Mouse (Mus musculus) hindbrain, postnatal 0 days (tissue): ENCODE results near the gene Ltb4r1. TPM values are rescaled to one million over a fixed set of nuclear protein-coding genes. Genes with fewer than 3 reads are reported as not detected.

Source experiments
- ATAC-seq: fragments of 200-750 bp; cut with Nextera tagmentation; 2 replicates; pipeline ENCODE4 v1.8.0; 2017; ENCODE audit warnings: mild to moderate bottlenecking, moderate TSS enrichment, moderate library complexity
- DNase-seq: peaks from one replicate; pipeline ENCODE4 v3.0.0-alpha.2; 2015; ENCODE audit warnings: low spot score
- H3K27ac ChIP-seq: fragments of 300-500 bp; sonication (generic); 2 replicates; pipeline ENCODE4 v1.5.1; 2014; ENCODE audit warnings: mild to moderate bottlenecking
- H3K27me3 ChIP-seq: fragments of 300-500 bp; sonication (generic); 2 replicates; pipeline ENCODE4 v1.6.1; 2014; ENCODE audit warnings: low read length, mixed read lengths; ENCODE audit not compliant: insufficient read depth
- H3K36me3 ChIP-seq: fragments of 300-500 bp; sonication (generic); 2 replicates; pipeline ENCODE4 v1.6.1; 2014; ENCODE audit warnings: low read length, mixed read lengths; ENCODE audit not compliant: insufficient read depth
- H3K4me1 ChIP-seq: fragments of 300-500 bp; sonication (generic); 2 replicates; pipeline ENCODE4 v1.6.1; 2014; ENCODE audit warnings: antibody characterized with exemption, low read length, mixed read lengths; ENCODE audit not compliant: insufficient read depth
- H3K4me2 ChIP-seq: fragments of 300-500 bp; sonication (generic); 2 replicates; pipeline ENCODE4 v1.6.1; 2014; ENCODE audit warnings: low read depth, mild to moderate bottlenecking, low read length, moderate library complexity, mixed read lengths
- H3K4me3 ChIP-seq: fragments of 300-500 bp; sonication (generic); 2 replicates; pipeline ENCODE4 v1.5.1; 2014; ENCODE audit warnings: low read length
- H3K9ac ChIP-seq: fragments of 300-500 bp; sonication (generic); replicated peaks from 2 replicates; pipeline ENCODE4 v1.6.1; 2014; ENCODE audit warnings: mild to moderate bottlenecking, low read length, moderate library complexity, mixed read lengths
- H3K9me3 ChIP-seq: fragments of 300-500 bp; sonication (generic); 2 replicates; pipeline ENCODE4 v1.6.1; 2016; ENCODE audit warnings: low read length, mixed read lengths
- CTCF ChIP-seq: IDR thresholded peaks from 2 replicates; pipeline ENCODE4 v1.5.1; 2016; ENCODE audit warnings: antibody characterized with exemption, control low read depth, low read depth
- WGBS: fragments of 180-500 bp; shearing (Covaris S2); extraction: QIAGEN DNeasy Blood & Tissue Kit; methylation state at CpG from one replicate; pipeline ENCODE4 v1.1.7; 2014; 5-methylcytosine and 5-hydroxymethylcytosine counted together
- polyA plus RNA-seq: library from polyadenylated mRNA; unstranded; fragments of >200 nt; fragmentation: Nextera tagmentation; extraction: Ambion mirVana; gene quantifications from 2 replicates; pipeline ENCODE4 v1.2.1, GENCODE M21; 2015
- total RNA-seq: library from RNA; depleted of rRNA; stranded (reverse); fragments of >200 nt; gene quantifications from 2 replicates; pipeline ENCODE4 v1.2.3, GENCODE M21; 2014; rRNA removed

Gene Ltb4r1
- total and polyA plus RNA-seq, 2 experiments from 2014 or later, result 0.52 to 0.64 TPM

GRCm38 (mm10) chr14:55788256-55789050 is 22.7 kb downstream of the Ltb4r1 start, which contains the start of gene Ripk3:
Gene Ripk3 (minus strand): TSS chr14:55788865.
- TF ChIP-seq CTCF, result no peak
- ATAC-seq, result peak; percentile 49; the same call in 1 of the 2 replicates
- no peak within 1 kb of the TSS for H3K9ac ChIP-seq

GRCm38 (mm10) chr14:55793461-55793860 is 27.7 kb downstream of the Ltb4r1 start:
- Histone ChIP-seq H3K9me3 (no peaks in the 10 kb centered on the region), H3K4me3 (no peak overlapping the region), H3K27ac (no peak overlapping the region), H3K9ac (no peak overlapping the region), H3K4me2 (no peak overlapping the region), H3K4me1 (no peaks in the 10 kb centered on the region; the same call in 1 of the 2 replicates), H3K27me3 (peaks cover 13% of the 10 kb centered on the region), H3K36me3 (no peaks in the 10 kb centered on the region)
- TF ChIP-seq CTCF, result no peak
- DNase-seq, result no peak
- ATAC-seq, result no peak
- 73% methylated on average over 2 of the region's 2 CpGs for WGBS

More at GRCm38 (mm10) chr14:55788256-55789050, 22.7 kb downstream of the Ltb4r1 start, which contains the start of gene Ripk3:
- H3K27ac ChIP-seq, result no peak within 1 kb of the TSS
- H3K4me3 ChIP-seq, result peak within 1 kb of the TSS; percentile 23
- H3K4me1 ChIP-seq, result peaks cover 2% of the 10 kb centered on the region; the same call in 1 of the 2 replicates
- H3K27me3 ChIP-seq, result peaks cover 53% of the 10 kb centered on the region
- no peaks in the 10 kb centered on the region for H3K9me3 ChIP-seq
- no peak for DNase-seq
- WGBS, result 6% methylated on average over 40 of the region's 40 CpGs
- peak within 1 kb of the TSS; percentile 46 for H3K4me2 ChIP-seq
- no peaks in the 10 kb centered on the region for H3K36me3 ChIP-seq

GRCm38 (mm10) chr14:55793946-55794345 is 28.2 kb downstream of the Ltb4r1 start:
- Histone ChIP-seq H3K9ac (no peak overlapping the region), H3K4me1 (no peaks in the 10 kb centered on the region), H3K36me3 (no peaks in the 10 kb centered on the region), H3K4me2 (no peak overlapping the region), H3K4me3 (no peak overlapping the region), H3K27me3 (peaks cover 8% of the 10 kb centered on the region; the same call in 1 of the 2 replicates), H3K27ac (no peak overlapping the region), H3K9me3 (no peaks in the 10 kb centered on the region)
- TF ChIP-seq CTCF, result no peak
- DNase-seq, result no peak
- ATAC-seq, result no peak
- WGBS, result 69% methylated on average over 2 of the region's 2 CpGs

GRCm38 (mm10) chr14:55795380-55796163 is 29.8 kb downstream of the Ltb4r1 start:
- no peak for TF ChIP-seq CTCF
- Histone ChIP-seq H3K4me2 (no peak overlapping the region), H3K36me3 (no peaks in the 10 kb centered on the region), H3K4me3 (no peak overlapping the region), H3K9me3 (no peaks in the 10 kb centered on the region), H3K4me1 (no peaks in the 10 kb centered on the region), H3K9ac (no peak overlapping the region), H3K27me3 (no peaks in the 10 kb centered on the region), H3K27ac (no peak overlapping the region)
- DNase-seq (no peak), ATAC-seq (no peak)
- 85% methylated on average over 15 of the region's 15 CpGs for WGBS

GRCm38 (mm10) chr14:55814885-55815284 is 49.1 kb downstream of the Ltb4r1 start:
- no peaks in the 10 kb centered on the region for H3K27me3 ChIP-seq
- peaks cover 4% of the 10 kb centered on the region; the same call in 1 of the 2 replicates for H3K4me1 ChIP-seq
- DNase-seq (peak; percentile 87), ATAC-seq (peak; percentile 90)
- no peaks in the 10 kb centered on the region for H3K36me3 ChIP-seq
- peak overlapping the region; percentile 43 for H3K9ac ChIP-seq
- peak overlapping the region; percentile 66 for H3K4me2 ChIP-seq
- no peak for TF ChIP-seq CTCF
- H3K9me3 ChIP-seq, result no peaks in the 10 kb centered on the region
- H3K27ac ChIP-seq, result peak overlapping the region; percentile 4; the same call in 1 of the 2 replicates
- 23% methylated on average over 16 of the region's 16 CpGs for WGBS
- H3K4me3 ChIP-seq, result peak overlapping the region; percentile 38

GRCm38 (mm10) chr14:55815310-55815751 is 49.6 kb downstream of the Ltb4r1 start:
- 27% methylated on average over 17 of the region's 17 CpGs for WGBS
- ATAC-seq, result peak; percentile 83

More at GRCm38 (mm10) chr14:55815310-55815751, 49.6 kb downstream of the Ltb4r1 start:
- Histone ChIP-seq H3K27me3 (no peaks in the 10 kb centered on the region), H3K27ac (peak overlapping the region; percentile 4; the same call in 1 of the 2 replicates), H3K4me3 (peak overlapping the region; percentile 38), H3K36me3 (no peaks in the 10 kb centered on the region), H3K4me1 (peaks cover 4% of the 10 kb centered on the region; the same call in 1 of the 2 replicates), H3K4me2 (peak overlapping the region; percentile 66), H3K9ac (peak overlapping the region; percentile 43), H3K9me3 (no peaks in the 10 kb centered on the region)
- DNase-seq, result peak; percentile 70
- TF ChIP-seq CTCF, result no peak

Other genes starting within 250 kb of the Ltb4r1 start
Only the 30 nearest of the 34 such genes appear.
- 2.9 TPM in 1 of 2 replicates, not detected in the other for gene Fitm1, start 190.3 kb upstream of the Ltb4r1 start, total RNA-seq
- gene Fitm1, start 190.3 kb upstream of the Ltb4r1 start, polyA plus RNA-seq, result 0.25 TPM in 1 of 2 replicates, not detected in the other
- gene Psme1, start 187.8 kb upstream of the Ltb4r1 start, total RNA-seq, result 86.5 and 128 TPM in 2 replicates
- gene Psme1, start 187.8 kb upstream of the Ltb4r1 start, polyA plus RNA-seq, result 226 and 244 TPM in 2 replicates
- 26.6 and 51.6 TPM in 2 replicates for gene Emc9, start 180.7 kb upstream of the Ltb4r1 start, total RNA-seq
- gene Emc9, start 180.7 kb upstream of the Ltb4r1 start, polyA plus RNA-seq, result 79.0 and 82.2 TPM in 2 replicates
- gene Psme2, start 174.8 kb upstream of the Ltb4r1 start, total RNA-seq, result 51.9 and 57.6 TPM in 2 replicates
- gene Psme2, start 174.8 kb upstream of the Ltb4r1 start, polyA plus RNA-seq, result 163 and 208 TPM in 2 replicates
- 23.6 and 25.5 TPM in 2 replicates for gene Rnf31, start 174.3 kb upstream of the Ltb4r1 start, total RNA-seq
- gene Rnf31, start 174.3 kb upstream of the Ltb4r1 start, polyA plus RNA-seq, result 21.0 and 21.2 TPM in 2 replicates
- 14.8 and 18.4 TPM in 2 replicates for gene Irf9, start 162.4 kb upstream of the Ltb4r1 start, total RNA-seq
- 7.3 and 10.1 TPM in 2 replicates for gene Irf9, start 162.4 kb upstream of the Ltb4r1 start, polyA plus RNA-seq
- gene Rec8, start 147.9 kb upstream of the Ltb4r1 start, total RNA-seq, result 11.6 and 12.8 TPM in 2 replicates
- gene Rec8, start 147.9 kb upstream of the Ltb4r1 start, polyA plus RNA-seq, result 12.2 and 14.1 TPM in 2 replicates
- 120 and 132 TPM in 2 replicates for gene Ipo4, start 130.0 kb upstream of the Ltb4r1 start, total RNA-seq
- 92.5 and 106 TPM in 2 replicates for gene Ipo4, start 130.0 kb upstream of the Ltb4r1 start, polyA plus RNA-seq
- 2.8 and 7.9 TPM in 2 replicates for gene Gm49378, start 128.1 kb upstream of the Ltb4r1 start, total RNA-seq
- gene Gm49378, start 128.1 kb upstream of the Ltb4r1 start, polyA plus RNA-seq, result 1.0 and 1.4 TPM in 2 replicates
- gene Tm9sf1, start 122.2 kb upstream of the Ltb4r1 start, total RNA-seq, result 55.3 and 59.3 TPM in 2 replicates
- gene Tm9sf1, start 122.2 kb upstream of the Ltb4r1 start, polyA plus RNA-seq, result 59.7 and 62.8 TPM in 2 replicates
- gene Tssk4, start 115.8 kb upstream of the Ltb4r1 start, total RNA-seq, result 0.32 and 1.3 TPM in 2 replicates
- gene Tssk4, start 115.8 kb upstream of the Ltb4r1 start, polyA plus RNA-seq, result 0.24 and 0.28 TPM in 2 replicates
- gene Mdp1, start 105.5 kb upstream of the Ltb4r1 start, total RNA-seq, result 40.6 and 45.1 TPM in 2 replicates
- 70.6 and 70.8 TPM in 2 replicates for gene Mdp1, start 105.5 kb upstream of the Ltb4r1 start, polyA plus RNA-seq
- gene Gmpr2, start 94.0 kb upstream of the Ltb4r1 start, total RNA-seq, result 17.5 and 24.3 TPM in 2 replicates
- 36.9 and 37.6 TPM in 2 replicates for gene Gmpr2, start 94.0 kb upstream of the Ltb4r1 start, polyA plus RNA-seq
- 128 and 143 TPM in 2 replicates for gene Nedd8, start 93.8 kb upstream of the Ltb4r1 start, total RNA-seq
- 629 TPM in 2 replicates for gene Nedd8, start 93.8 kb upstream of the Ltb4r1 start, polyA plus RNA-seq
- 18.7 and 21.9 TPM in 2 replicates for gene Tinf2, start 84.1 kb upstream of the Ltb4r1 start, total RNA-seq
- gene Tinf2, start 84.1 kb upstream of the Ltb4r1 start, polyA plus RNA-seq, result 23.8 and 27.3 TPM in 2 replicates
- 0.10 and 0.11 TPM in 2 replicates for gene Tgm1, start 52.0 kb upstream of the Ltb4r1 start, total RNA-seq
- gene Tgm1, start 52.0 kb upstream of the Ltb4r1 start, polyA plus RNA-seq, result 0.06 and 0.16 TPM in 2 replicates
- gene Rabggta, start 43.7 kb upstream of the Ltb4r1 start, total RNA-seq, result 78.7 and 83.8 TPM in 2 replicates
- gene Rabggta, start 43.7 kb upstream of the Ltb4r1 start, polyA plus RNA-seq, result 50.4 and 51.9 TPM in 2 replicates
- 62.0 and 69.2 TPM in 2 replicates for gene Dhrs1, start 20.3 kb upstream of the Ltb4r1 start, total RNA-seq
- gene Dhrs1, start 20.3 kb upstream of the Ltb4r1 start, polyA plus RNA-seq, result 86.0 and 88.3 TPM in 2 replicates
- 19.9 and 28.9 TPM in 2 replicates for gene Nop9, start 20.3 kb upstream of the Ltb4r1 start, total RNA-seq
- gene Nop9, start 20.3 kb upstream of the Ltb4r1 start, polyA plus RNA-seq, result 23.0 and 23.5 TPM in 2 replicates
- 1.9 TPM in 1 of 2 replicates, not detected in the other for gene Cideb, start 7.5 kb upstream of the Ltb4r1 start, total RNA-seq
- gene Cideb, start 7.5 kb upstream of the Ltb4r1 start, polyA plus RNA-seq, result 0.75 and 0.81 TPM in 2 replicates
- gene Ltb4r2, start 4.5 kb upstream of the Ltb4r1 start, total RNA-seq, result 0.16 and 0.32 TPM in 2 replicates
- 0.69 and 0.78 TPM in 2 replicates for gene Ltb4r2, start 4.5 kb upstream of the Ltb4r1 start, polyA plus RNA-seq
- 5.6 and 5.8 TPM in 2 replicates for gene Adcy4, start 18.1 kb downstream of the Ltb4r1 start, total RNA-seq
- 1.7 and 2.8 TPM in 2 replicates for gene Adcy4, start 18.1 kb downstream of the Ltb4r1 start, polyA plus RNA-seq
- 0.42 and 1.7 TPM in 2 replicates for gene Ripk3, start 22.9 kb downstream of the Ltb4r1 start, total RNA-seq
- gene Ripk3, start 22.9 kb downstream of the Ltb4r1 start, polyA plus RNA-seq, result 1.7 and 2.0 TPM in 2 replicates
- gene Nfatc4, start 57.2 kb downstream of the Ltb4r1 start, total RNA-seq, result 13.9 and 21.9 TPM in 2 replicates
- 5.9 and 6.8 TPM in 2 replicates for gene Nfatc4, start 57.2 kb downstream of the Ltb4r1 start, polyA plus RNA-seq
- gene Nynrin, start 88.0 kb downstream of the Ltb4r1 start, total RNA-seq, result 33.6 and 39.3 TPM in 2 replicates
- 5.1 and 6.4 TPM in 2 replicates for gene Nynrin, start 88.0 kb downstream of the Ltb4r1 start, polyA plus RNA-seq
- 2.1 and 5.0 TPM in 2 replicates for gene Cbln3, start 118.4 kb downstream of the Ltb4r1 start, total RNA-seq
- 0.67 and 0.68 TPM in 2 replicates for gene Cbln3, start 118.4 kb downstream of the Ltb4r1 start, polyA plus RNA-seq
- 15.1 and 17.9 TPM in 2 replicates for gene Khnyn, start 119.0 kb downstream of the Ltb4r1 start, total RNA-seq
- 7.0 and 7.1 TPM in 2 replicates for gene Khnyn, start 119.0 kb downstream of the Ltb4r1 start, polyA plus RNA-seq
- gene Sdr39u1, start 134.3 kb downstream of the Ltb4r1 start, total RNA-seq, result 120 and 138 TPM in 2 replicates
- 134 and 136 TPM in 2 replicates for gene Sdr39u1, start 134.3 kb downstream of the Ltb4r1 start, polyA plus RNA-seq
- 0.21 and 1.6 TPM in 2 replicates for gene Cma1, start 178.7 kb downstream of the Ltb4r1 start, total RNA-seq
- 0.88 and 1.3 TPM in 2 replicates for gene Cma1, start 178.7 kb downstream of the Ltb4r1 start, polyA plus RNA-seq
- gene Cma2, start 185.0 kb downstream of the Ltb4r1 start, total RNA-seq, result not detected in 2 replicates
- not detected in 2 replicates for gene Cma2, start 185.0 kb downstream of the Ltb4r1 start, polyA plus RNA-seq